Mouse (Mus musculus): ENCODE measurements around the gene Vps72.
"Not testable (repeated sequence)": the region's sequence is repeated elsewhere in the genome, so short reads cannot be mapped to it uniquely, and the experiment has no call there.

Gene Vps72

DNA sequence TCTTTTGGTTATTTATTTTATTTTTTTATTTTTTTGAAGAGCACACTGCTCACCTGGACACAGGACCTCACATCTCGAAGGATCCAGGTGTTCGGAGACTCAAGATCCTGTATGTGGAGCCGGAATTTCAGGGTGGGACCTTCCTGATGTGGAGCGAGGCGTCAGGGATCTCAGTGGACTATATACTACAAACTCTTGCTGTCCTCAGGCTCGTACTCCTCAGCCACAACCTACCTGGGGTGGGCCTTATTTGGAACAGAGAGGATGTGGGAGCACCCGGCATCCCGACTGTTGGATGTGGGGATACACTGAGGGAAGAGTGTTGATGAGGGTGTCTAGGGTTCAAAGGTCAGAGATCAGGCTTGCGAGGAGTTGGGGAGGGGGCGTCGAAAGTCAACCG is 23.3 kb downstream of the Vps72 start:
- not testable (repeated sequence) for DNase-seq

DNA sequence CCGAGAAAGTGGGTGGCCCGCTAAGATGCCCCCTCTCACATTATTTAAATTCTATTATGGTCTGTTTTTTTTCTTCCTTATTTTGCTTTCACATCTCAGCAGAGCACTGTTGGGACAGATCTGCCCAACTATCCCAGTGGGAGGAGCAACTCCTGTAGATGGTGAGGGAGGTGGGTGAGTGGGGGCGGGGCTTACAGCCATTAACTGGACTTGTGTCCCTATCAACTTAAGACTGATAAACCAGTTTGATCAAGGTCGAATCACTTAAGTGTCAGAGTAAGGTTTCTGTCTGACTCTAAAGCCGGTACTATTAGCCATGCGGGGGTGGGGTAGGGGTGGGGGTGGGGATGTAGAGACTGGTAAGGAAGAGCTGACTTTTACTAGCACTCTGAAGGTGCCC is 24.2 kb downstream of the Vps72 start:
- DNase-seq: peak; percentile 36

GRCm38 (mm10) chr3:95135433-95136052 is 24.7 kb downstream of the Vps72 start:
- no peak for DNase-seq

GRCm38 (mm10) chr3:95136336-95136735 is 25.5 kb downstream of the Vps72 start:
- DNase-seq: no peak

DNA sequence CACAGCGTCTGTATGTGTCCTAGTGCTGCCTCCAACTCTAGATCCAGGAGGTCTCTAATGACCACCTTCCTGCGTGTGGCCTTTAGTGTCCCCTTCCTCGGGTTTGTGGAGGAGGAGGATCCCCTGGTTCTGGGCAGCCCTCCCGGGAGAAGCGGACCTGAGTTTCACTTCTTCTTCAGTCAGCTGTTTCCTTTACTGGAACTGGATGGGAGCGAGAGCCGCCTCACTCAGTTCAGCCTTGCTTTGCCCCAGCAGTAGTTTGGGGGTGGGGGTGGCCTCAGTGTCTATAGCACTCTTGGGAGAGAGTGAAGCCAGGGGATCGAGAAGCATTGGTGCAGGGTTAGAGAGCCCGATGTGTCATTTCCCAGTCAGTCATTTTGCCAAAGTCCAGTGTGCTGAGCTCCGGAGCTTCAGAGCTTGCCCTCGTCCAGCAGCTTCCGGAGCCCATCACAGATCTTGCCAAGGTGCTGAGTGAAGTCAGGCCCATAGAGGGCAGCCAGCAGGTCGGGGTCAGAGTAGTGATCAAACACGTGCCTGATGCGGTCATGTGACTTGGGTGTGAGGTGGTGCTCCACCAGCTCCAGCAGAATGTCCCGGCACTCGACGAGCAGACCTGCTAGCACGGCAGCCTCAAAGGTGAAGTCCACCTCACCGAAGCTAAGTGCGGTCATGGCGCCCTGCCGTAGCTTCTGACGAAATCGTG is 28.9 kb downstream of the Vps72 start:
- DNase-seq: no peak

- DNase-seq: no peak
These were observed 29.4 kb downstream of the Vps72 start for GRCm38 (mm10) chr3:95140289-95140595.

DNA sequence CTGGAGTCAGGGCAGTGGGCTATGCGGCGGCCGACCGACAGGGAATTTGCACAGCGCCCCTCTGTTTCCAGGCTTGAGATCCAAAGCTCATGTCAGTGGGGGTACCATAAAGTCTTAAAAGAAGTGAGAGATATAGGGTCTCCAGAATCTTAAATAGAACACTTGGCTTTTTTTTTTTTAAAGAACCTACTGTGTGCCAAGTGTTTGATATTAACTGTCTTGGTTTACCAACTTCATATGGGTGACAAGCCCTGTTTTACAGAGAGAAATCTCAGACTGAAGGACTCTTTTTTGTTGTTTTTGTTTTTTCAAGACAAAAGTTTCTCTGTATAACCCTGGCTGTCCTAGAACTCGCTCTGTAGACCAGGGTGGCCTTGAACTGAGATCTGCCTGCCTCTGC is 30.0 kb downstream of the Vps72 start:
- no peak for DNase-seq

- no peak for DNase-seq
These were observed 30.7 kb downstream of the Vps72 start for GRCm38 (mm10) chr3:95141474-95141873.

GRCm38 (mm10) chr3:95141952-95142616 is 31.3 kb downstream of the Vps72 start, which contains the start of gene Tnfaip8l2:
TSS of gene Tnfaip8l2 (minus strand) at chr3:95142360.
- DNase-seq: no peak

DNA sequence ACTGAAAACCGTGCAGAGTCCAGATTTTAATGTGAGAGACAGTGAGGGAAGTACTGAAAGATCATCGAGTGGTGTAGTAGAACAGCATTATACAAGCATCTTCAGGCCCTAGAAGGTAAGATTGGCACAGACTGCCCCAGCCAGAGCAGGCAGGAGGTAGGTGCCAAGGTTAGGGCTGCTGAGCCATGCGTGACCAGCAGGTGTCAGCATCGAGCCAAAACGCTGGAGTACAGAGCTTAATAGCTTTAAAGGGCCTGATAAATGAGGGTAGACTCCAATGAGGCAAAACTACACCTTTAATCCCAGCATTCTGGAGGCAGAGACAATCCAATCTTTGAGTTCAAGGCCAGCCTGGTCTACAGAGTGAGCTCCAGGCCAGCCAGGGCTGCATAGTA is 31.8 kb downstream of the Vps72 start:
- peak; percentile 85 for DNase-seq

DNA sequence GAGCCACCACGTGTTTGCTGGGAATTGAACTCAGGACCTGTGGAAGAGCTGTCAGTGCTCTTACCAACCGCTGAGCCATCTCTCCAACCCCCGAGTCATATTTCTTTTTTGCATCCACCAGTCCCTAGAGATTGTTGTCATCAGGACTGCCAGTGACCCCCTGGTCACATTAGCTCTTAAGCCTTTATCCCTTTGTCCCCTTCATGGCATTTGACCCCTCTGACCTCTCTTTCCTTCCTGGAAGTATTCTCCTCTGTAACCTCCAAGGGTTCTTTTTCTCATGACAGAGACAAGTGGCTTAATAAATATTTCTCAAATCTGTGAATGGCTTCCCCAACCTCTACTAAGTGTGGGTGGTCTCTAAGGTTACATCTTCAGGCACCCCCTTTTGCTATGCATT is 37.1 kb downstream of the Vps72 start:
- DNase-seq: no peak

GRCm38 (mm10) chr3:95153874-95154273 is 43.1 kb downstream of the Vps72 start:
- peak; percentile 37 for DNase-seq

GRCm38 (mm10) chr3:95159511-95159986 is 48.7 kb downstream of the Vps72 start:
- DNase-seq: no peak

DNA sequence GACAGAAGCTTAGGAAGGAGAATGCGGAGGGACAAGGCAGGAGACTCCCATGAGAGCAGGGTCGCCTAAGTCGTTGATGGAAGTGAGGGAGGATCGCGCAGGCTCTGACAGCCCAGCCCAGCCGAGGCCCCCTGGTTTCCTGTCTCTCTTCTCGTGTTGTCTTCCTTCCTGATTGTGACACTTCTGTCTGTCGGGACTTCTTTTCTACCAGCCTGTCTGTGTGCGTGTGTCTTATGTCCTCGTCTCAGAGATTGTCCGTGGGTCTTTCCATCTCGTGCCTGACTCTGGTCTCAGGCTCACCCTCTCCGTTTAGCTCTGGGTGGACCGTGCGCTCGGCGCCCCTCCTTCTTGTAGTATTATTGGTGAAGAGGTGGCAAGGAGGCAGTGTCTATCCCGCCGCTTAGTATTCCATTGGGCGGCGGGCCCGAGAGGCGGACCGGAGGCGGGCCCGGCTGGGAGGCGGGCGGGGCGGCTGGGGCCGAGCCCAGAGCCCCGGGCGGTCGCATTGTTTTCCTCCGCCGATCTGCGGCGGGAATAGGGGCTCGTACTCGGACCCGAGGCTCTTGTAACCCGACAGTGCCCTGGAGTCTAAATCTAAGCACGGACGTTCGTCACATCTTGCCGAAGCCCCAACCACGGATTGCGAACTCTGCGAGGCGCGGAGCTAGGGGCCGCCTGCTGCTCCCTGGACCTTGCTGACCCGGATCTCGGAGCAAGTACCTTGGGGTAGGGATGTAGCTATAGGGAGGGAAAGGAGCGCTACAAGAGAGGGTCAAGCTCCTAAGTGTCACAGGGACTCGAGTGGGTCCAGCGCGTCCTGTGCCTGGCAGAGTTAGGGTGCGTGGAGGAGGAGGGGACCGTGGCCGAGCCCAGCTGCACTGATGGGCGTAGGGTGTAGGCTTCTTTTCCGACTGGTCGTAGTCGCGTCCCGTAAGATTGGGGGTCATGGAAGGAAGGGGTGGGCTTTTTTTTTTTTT is 49.5 kb downstream of the Vps72 start, which contains the start of gene Sema6c:
Gene Sema6c, plus strand, starts transcription at position 471 of the 977 bp plus-strand sequence.
- DNase-seq: peak; percentile 95

GRCm38 (mm10) chr3:95161041-95161551 is 50.3 kb downstream of the Vps72 start:
- peak; percentile 48 for DNase-seq

DNA sequence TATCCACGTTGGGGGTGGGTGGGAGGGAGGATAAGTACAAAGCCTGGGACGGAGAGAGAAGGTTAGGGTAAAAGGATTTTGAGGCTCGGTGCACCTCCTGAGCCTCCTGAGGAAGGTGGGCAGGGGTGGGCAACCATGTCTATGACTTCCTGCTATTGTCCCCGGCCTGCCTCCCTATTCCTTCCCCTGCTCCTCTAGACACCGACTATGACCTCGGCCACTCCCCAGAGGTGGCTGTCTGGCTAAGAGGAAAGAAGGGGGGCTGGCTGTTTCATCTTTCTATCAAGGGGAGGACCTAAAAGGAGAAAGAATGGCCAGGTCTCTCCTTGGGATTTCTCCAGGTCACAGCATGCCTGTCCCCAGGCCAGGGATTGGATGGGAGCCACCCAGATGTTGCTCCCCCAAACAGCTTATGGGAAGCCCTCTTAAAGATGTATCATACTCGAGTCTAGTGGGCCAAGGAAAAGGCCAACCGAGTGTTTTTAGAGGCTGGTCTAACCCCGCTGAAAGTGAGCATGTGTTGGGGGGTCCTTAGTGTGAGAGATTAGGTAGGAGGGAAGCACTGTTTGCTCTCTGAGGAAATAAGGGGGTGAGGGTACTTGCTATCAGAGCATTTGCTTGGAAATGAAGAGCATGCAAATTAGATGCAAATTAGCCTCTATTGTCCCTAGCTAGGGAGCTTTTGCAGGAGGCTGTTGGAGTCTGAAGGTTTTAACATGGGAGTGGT is 51.0 kb downstream of the Vps72 start:
- DNase-seq: peak; percentile 26

- DNase-seq: no peak
These were observed 51.5 kb downstream of the Vps72 start for GRCm38 (mm10) chr3:95162345-95162628.

GRCm38 (mm10) chr3:95163419-95164255 is 52.8 kb downstream of the Vps72 start:
- peak; percentile 32 for DNase-seq

GRCm38 (mm10) chr3:95164256-95164550 is 53.4 kb downstream of the Vps72 start:
- no peak for DNase-seq

GRCm38 (mm10) chr3:95164840-95165239 is 54.0 kb downstream of the Vps72 start:
- no peak for DNase-seq

DNA sequence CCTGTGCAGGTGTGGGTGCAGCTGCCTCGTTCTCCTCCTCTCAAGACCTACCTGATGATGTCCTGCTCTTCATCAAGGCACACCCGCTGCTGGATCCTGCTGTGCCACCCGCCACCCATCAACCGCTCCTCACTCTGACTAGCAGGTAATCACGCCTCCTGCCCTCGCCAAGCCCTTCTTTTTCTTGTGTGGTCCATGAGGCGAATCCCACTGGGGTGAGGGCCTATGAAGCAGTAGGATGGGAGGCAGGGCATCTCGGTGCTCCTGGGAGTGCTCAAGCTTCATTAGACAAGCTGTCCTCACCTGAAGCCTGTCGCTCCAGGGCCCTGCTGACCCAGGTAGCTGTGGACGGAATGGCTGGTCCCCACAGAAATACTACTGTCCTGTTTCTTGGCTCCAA is 59.2 kb downstream of the Vps72 start:
- no peak for DNase-seq

Data from retina, postnatal 1 day (tissue).